Mouse (Mus musculus): ENCODE results near the gene Flii. TPM values are rescaled to one million over a fixed set of nuclear protein-coding genes. Genes with fewer than 3 reads are reported as not detected.

Flii gene
- total and polyA plus RNA-seq, 3 experiments: 71.8 to 111 TPM; not detected in 1

DNA sequence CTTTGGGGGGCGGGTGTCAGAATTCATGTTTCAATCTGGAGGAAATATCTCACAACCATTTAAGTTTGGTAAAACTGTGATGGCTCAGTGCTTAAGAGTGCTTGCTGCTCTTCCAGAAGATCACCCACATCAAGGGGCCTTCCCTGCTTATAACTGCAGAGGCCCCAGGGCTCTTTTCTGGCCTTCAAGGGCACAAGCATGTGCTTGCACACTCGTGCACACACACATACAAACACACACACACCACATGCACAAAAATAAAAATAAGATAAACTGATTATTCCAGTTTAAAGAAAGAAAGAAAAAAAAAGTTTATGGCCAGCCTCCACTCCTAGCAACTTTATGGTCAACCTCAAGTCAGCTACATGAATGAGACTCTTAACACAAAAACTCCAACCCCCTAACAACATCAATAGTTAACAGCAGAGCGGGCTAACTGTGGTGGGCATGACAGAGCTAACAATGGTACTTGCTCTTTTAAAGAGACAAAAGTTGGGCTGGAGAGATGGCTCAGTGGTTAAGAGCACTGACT lies 47.2 kb upstream of the Flii start:
- DNase-seq (ENCODE audit: low read depth, low spot score): no peak
- H3K4me1 ChIP-seq (ENCODE audit: control insufficient read depth in 1 of 2, insufficient read depth in 2 of 2, low read length in 2 of 2): peaks cover 0 to 33% of the 10 kb centered on the region in 2 experiments; a peak in 3 of 4 replicates
- H3K9me3 ChIP-seq (replicated peaks; ENCODE audit: insufficient read depth, low read length): no peaks in the 10 kb centered on the region
- H3K9ac ChIP-seq (ENCODE audit: control insufficient read depth, low read depth, low read length, poor library complexity, severe bottlenecking): no peak overlapping the region
- H3K79me2 ChIP-seq (ENCODE audit: control insufficient read depth, insufficient read depth, low read length, poor library complexity): peaks cover 64% of the 10 kb centered on the region
- H3K27me3 ChIP-seq (ENCODE audit: control insufficient read depth in 1 of 2, insufficient read depth in 2 of 2, low read length in 2 of 2): no peaks in the 10 kb centered on the region
- peaks cover 0 to 36% of the 10 kb centered on the region in 2 experiments; a peak in 2 of 4 replicates for H3K36me3 ChIP-seq (ENCODE audit: control insufficient read depth in 1 of 2, insufficient read depth in 2 of 2, low read length in 2 of 2)
- H3K27ac ChIP-seq (ENCODE audit: control insufficient read depth, low read depth, low read length): no peak overlapping the region
- no peak overlapping the region for H3K4me3 ChIP-seq (ENCODE audit: control insufficient read depth in 1 of 2, insufficient read depth in 1 of 2, low read depth in 2 of 2, low read length in 2 of 2)
- TF ChIP-seq TCF12 (IDR thresholded peaks at IDR 0.05; ENCODE audit: low read depth, low read length) (no peak), ZC3H11A (IDR thresholded peaks at IDR 0.05; ENCODE audit: low read depth, low read length) (no peak), MAX (IDR thresholded peaks at IDR 0.05; ENCODE audit: low read length) (no peak), CHD1 (IDR thresholded peaks at IDR 0.05; ENCODE audit: low read depth, low read length) (no peak), JUND (IDR thresholded peaks at IDR 0.05; ENCODE audit: low read depth, low read length) (no peak), ZMIZ1 (IDR thresholded peaks at IDR 0.05; ENCODE audit: low read depth, low read length) (no peak), TAL1 (IDR thresholded peaks at IDR 0.05; ENCODE audit: low read length) (no peak), EP300 (IDR thresholded peaks at IDR 0.05; ENCODE audit: low read depth in 1 of 2, low read length in 2 of 2) (no peak), POLR2AphosphoS2 (IDR thresholded peaks at IDR 0.05; ENCODE audit: low read length) (no peak), MAFK (IDR thresholded peaks at IDR 0.05; ENCODE audit: borderline replicate concordance, low read depth, low read length) (no peak), NRF1 (IDR thresholded peaks at IDR 0.05; ENCODE audit: insufficient read depth, low read depth, low read length, poor library complexity, severe bottlenecking) (no peak), ZNF384 (IDR thresholded peaks at IDR 0.05; ENCODE audit: low read depth, low read length) (no peak), BHLHE40 (IDR thresholded peaks at IDR 0.05; ENCODE audit: borderline replicate concordance, low read depth, low read length) (no peak), GATA1 (IDR thresholded peaks at IDR 0.05; ENCODE audit: low read depth, low read length) (no peak), MYB (IDR thresholded peaks at IDR 0.05; ENCODE audit: low read depth, low read length) (no peak)

DNA sequence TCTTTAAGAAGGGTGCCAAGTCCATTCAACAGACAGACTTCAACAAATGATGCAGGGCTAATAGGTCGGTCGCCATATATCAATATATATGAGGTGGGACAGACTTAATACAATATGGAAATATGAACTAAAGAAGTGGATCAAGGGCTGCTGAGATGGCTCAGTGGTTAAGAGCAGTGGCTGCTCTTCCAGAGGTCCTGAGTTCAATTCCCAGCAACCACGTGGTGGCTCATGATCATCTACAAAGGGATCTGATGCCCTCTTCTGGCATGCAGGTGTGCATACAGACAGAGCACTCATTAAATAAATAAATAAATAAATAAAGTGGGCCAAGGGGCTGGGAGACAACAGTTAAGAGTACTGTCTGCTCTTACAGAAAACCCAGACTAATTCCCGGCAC lies 45.1 kb upstream of the Flii start:
- H3K9me3 ChIP-seq (replicated peaks; ENCODE audit: insufficient read depth, low read length): no peaks in the 10 kb centered on the region
- H3K4me1 ChIP-seq (ENCODE audit: control insufficient read depth in 1 of 2, insufficient read depth in 2 of 2, low read length in 2 of 2): peaks cover 0 to 19% of the 10 kb centered on the region in 2 experiments; a peak in 3 of 4 replicates
- H3K36me3 ChIP-seq (ENCODE audit: control insufficient read depth in 1 of 2, insufficient read depth in 2 of 2, low read length in 2 of 2): peaks cover 0 to 25% of the 10 kb centered on the region in 2 experiments; a peak in 3 of 4 replicates
- H3K27ac ChIP-seq (ENCODE audit: control insufficient read depth, low read depth, low read length): no peak overlapping the region
- no peak for DNase-seq (ENCODE audit: low read depth, low spot score)
- H3K79me2 ChIP-seq (ENCODE audit: control insufficient read depth, insufficient read depth, low read length, poor library complexity): peaks cover 46% of the 10 kb centered on the region
- H3K4me3 ChIP-seq (ENCODE audit: control insufficient read depth in 1 of 2, insufficient read depth in 1 of 2, low read depth in 2 of 2, low read length in 2 of 2): no peak overlapping the region
- TF ChIP-seq BHLHE40 (IDR thresholded peaks at IDR 0.05; ENCODE audit: borderline replicate concordance, low read depth, low read length): no peak
- TF ChIP-seq GABPA (IDR thresholded peaks at IDR 0.05; ENCODE audit: low read depth, low read length): no peak
- no peak for TF ChIP-seq EP300 (IDR thresholded peaks at IDR 0.05; ENCODE audit: low read depth in 1 of 2, low read length in 2 of 2)
- no peak for TF ChIP-seq USF1 (IDR thresholded peaks at IDR 0.05; ENCODE audit: low read depth, low read length)
- TF ChIP-seq SMC3 (IDR thresholded peaks at IDR 0.05; ENCODE audit: low read depth, low read length): no peak
- TF ChIP-seq CTCF (IDR thresholded peaks at IDR 0.05 in 2 of 3, conservative IDR thresholded peaks at IDR 0.05 in 1 of 3; ENCODE audit: control insufficient read depth in 1 of 3, insufficient read depth in 1 of 3, low read depth in 2 of 3, low read length in 3 of 3, poor library complexity in 1 of 3, severe bottlenecking in 1 of 3): 0 out of 6 replicates have a peak, but pooled peaks of 1 of the 3 experiments have one; percentile 3
- TF ChIP-seq RAD21 (IDR thresholded peaks at IDR 0.05; ENCODE audit: low read depth, low read length): peak; percentile 6
- TF ChIP-seq POLR2AphosphoS5 (IDR thresholded peaks at IDR 0.05; ENCODE audit: borderline replicate concordance, low read depth, low read length): no peak
- TF ChIP-seq POLR2A (IDR thresholded peaks at IDR 0.05; ENCODE audit: control insufficient read depth in 1 of 2, insufficient read depth in 1 of 2, low read depth in 1 of 2, low read length in 2 of 2, poor library complexity in 1 of 2): no peak
- no peak for TF ChIP-seq MYB (IDR thresholded peaks at IDR 0.05; ENCODE audit: low read depth, low read length)
- no peak for TF ChIP-seq KAT2A (conservative IDR thresholded peaks at IDR 0.05; ENCODE audit: low read depth, low read length)
- no peak for TF ChIP-seq MYC (IDR thresholded peaks at IDR 0.05; ENCODE audit: low read depth, low read length)
- no peak for TF ChIP-seq TBP (IDR thresholded peaks at IDR 0.05; ENCODE audit: low read depth, low read length)
- no peak for TF ChIP-seq USF2 (IDR thresholded peaks at IDR 0.05; ENCODE audit: borderline replicate concordance in 1 of 2, insufficient read depth in 1 of 2, low read depth in 1 of 2, low read length in 2 of 2)
- no peak for TF ChIP-seq MXI1 (IDR thresholded peaks at IDR 0.05; ENCODE audit: low read depth, low read length)
- TF ChIP-seq TAL1 (IDR thresholded peaks at IDR 0.05; ENCODE audit: low read length): no peak
- TF ChIP-seq POLR2AphosphoS2 (IDR thresholded peaks at IDR 0.05; ENCODE audit: low read length): no peak
- no peaks in the 10 kb centered on the region for H3K27me3 ChIP-seq (ENCODE audit: control insufficient read depth in 1 of 2, insufficient read depth in 2 of 2, low read length in 2 of 2)
- H3K9ac ChIP-seq (ENCODE audit: control insufficient read depth, low read depth, low read length, poor library complexity, severe bottlenecking): no peak overlapping the region

All from MEL (cell line).